Mouse (Mus musculus) limb, embryonic 14.5 days (tissue): ENCODE measurements around the gene Pxt1. TPM values are rescaled to one million over a fixed set of nuclear protein-coding genes. Genes with fewer than 3 reads are reported as not detected.

ENCODE experiments used
- ATAC-seq: fragments of 200-750 bp; cut with Nextera tagmentation; 2 replicates; pipeline ENCODE4 v1.8.0; 2017; ENCODE audit warnings: low read depth, moderate number of reproducible peaks, moderate TSS enrichment; ENCODE audit not compliant: low FRiP score
- DNase-seq: peaks from one replicate; pipeline ENCODE4 v3.0.0-alpha.2; 2015; ENCODE audit warnings: low spot score
- H3K27ac ChIP-seq: fragments of 300-500 bp; sonication (generic); replicated peaks from 2 replicates; pipeline ENCODE4 v1.5.1; 2014; ENCODE audit warnings: low read depth, mild to moderate bottlenecking, low read length, moderate library complexity, mixed read lengths
- H3K27me3 ChIP-seq: fragments of 300-500 bp; sonication (generic); 2 replicates; pipeline ENCODE4 v1.6.1; 2014; ENCODE audit warnings: low read length, mixed read lengths; ENCODE audit not compliant: control insufficient read depth, insufficient read depth
- H3K36me3 ChIP-seq: fragments of 300-500 bp; sonication (generic); 2 replicates; pipeline ENCODE4 v1.6.1; 2014; ENCODE audit warnings: mild to moderate bottlenecking, low read length, moderate library complexity, mixed read lengths; ENCODE audit not compliant: control insufficient read depth, insufficient read depth
- H3K4me1 ChIP-seq: fragments of 300-500 bp; sonication (generic); 2 replicates; pipeline ENCODE4 v1.6.1; 2014; ENCODE audit warnings: antibody characterized with exemption, low read length, mixed read lengths; ENCODE audit not compliant: control insufficient read depth, insufficient read depth
- H3K4me2 ChIP-seq: fragments of 300-500 bp; sonication (generic); replicated peaks from 2 replicates; pipeline ENCODE4 v1.6.1; 2014; ENCODE audit warnings: low read depth, mild to moderate bottlenecking, low read length, moderate library complexity; ENCODE audit not compliant: severe bottlenecking
- H3K4me3 ChIP-seq: fragments of 300-500 bp; sonication (generic); replicated peaks from 2 replicates; pipeline ENCODE4 v1.5.1; 2014; ENCODE audit warnings: low read length
- H3K9ac ChIP-seq: fragments of 300-500 bp; sonication (generic); 2 replicates; pipeline ENCODE4 v1.6.1; 2014; ENCODE audit warnings: mild to moderate bottlenecking, low read depth, low read length, moderate library complexity; ENCODE audit not compliant: severe bottlenecking
- H3K9me3 ChIP-seq: fragments of 300-500 bp; sonication (generic); 2 replicates; pipeline ENCODE4 v1.6.1; 2016; ENCODE audit warnings: low read length; ENCODE audit not compliant: control insufficient read depth
- POLR2A ChIP-seq: fragments of 200-500 bp; IDR thresholded peaks from 2 replicates; pipeline ENCODE4 v1.8.0; 2012; ENCODE audit warnings: inconsistent platforms, mild to moderate bottlenecking, moderate library complexity, borderline replicate concordance; ENCODE audit not compliant: insufficient read depth, insufficient read length; ENCODE audit errors: extremely low read depth
- WGBS: fragments of 180-500 bp; shearing (Covaris S2); extraction: QIAGEN DNeasy Blood & Tissue Kit; methylation state at CpG from one replicate; pipeline ENCODE4 v1.1.7; 2014; 5-methylcytosine and 5-hydroxymethylcytosine counted together
- polyA plus RNA-seq, 2 experiments: library from polyadenylated mRNA; depleted of rRNA in 1 of 2; stranded (reverse) in 1 of 2; unstranded in 1 of 2; fragments of >200 nt; fragmentation: Nextera tagmentation in 1 of 2; extraction: Ambion mirVana in 1 of 2; gene quantifications; 2 replicates each; pipeline versions ENCODE4 v1.2.1 to v1.2.3; 2012 to 2014

Pxt1 gene
- polyA plus RNA-seq, 2 experiments: 0.20 TPM; not detected in 1

- Histone ChIP-seq H3K4me3 (no peak overlapping the region), H3K4me1 (peaks cover 5% of the 10 kb centered on the region), H3K36me3 (no peaks in the 10 kb centered on the region), H3K4me2 (no peak overlapping the region), H3K27me3 (no peaks in the 10 kb centered on the region), H3K9ac (no peak overlapping the region), H3K27ac (no peak overlapping the region), H3K9me3 (peaks cover 5% of the 10 kb centered on the region; the same call in 1 of the 2 replicates)
- WGBS: 92% methylated on average over 19 of the region's 19 CpGs
- DNase-seq (no peak), ATAC-seq (no peak)
- no peak for TF ChIP-seq POLR2A
Measured at GRCm38 (mm10) chr17:28947011-28947939, 3.6 kb upstream of the Pxt1 start.

DNA sequence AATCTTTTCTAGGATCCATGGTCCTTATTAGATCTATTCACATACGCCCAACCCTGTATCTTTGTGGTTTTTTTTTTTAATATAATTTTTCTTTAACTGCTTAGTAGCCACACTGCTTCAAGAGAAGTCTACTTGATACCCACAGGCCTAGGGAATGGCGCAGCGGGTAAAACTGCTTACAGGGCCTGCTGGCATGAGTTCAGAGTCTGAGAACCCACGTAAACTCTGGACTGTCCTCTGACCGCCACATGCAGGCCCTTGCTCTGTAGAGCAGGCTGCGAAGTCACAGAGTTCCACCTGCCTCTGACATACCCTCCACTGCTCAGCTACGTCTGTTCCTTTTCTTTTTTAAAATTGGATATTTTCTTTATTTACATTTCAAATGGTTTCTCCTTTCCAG, 841 bp upstream of the Pxt1 start:
- no peak overlapping the region for H3K4me2 ChIP-seq
- WGBS: 91% methylated on average over 7 of the region's 7 CpGs
- no peaks in the 10 kb centered on the region for H3K27me3 ChIP-seq
- no peak for ATAC-seq
- H3K4me1 ChIP-seq: no peaks in the 10 kb centered on the region
- H3K4me3 ChIP-seq: no peak overlapping the region
- H3K9me3 ChIP-seq: peaks cover 5% of the 10 kb centered on the region; the same call in 1 of the 2 replicates
- no peaks in the 10 kb centered on the region for H3K36me3 ChIP-seq
- no peak overlapping the region for H3K27ac ChIP-seq
- no peak for DNase-seq
- TF ChIP-seq POLR2A: no peak
- no peak overlapping the region for H3K9ac ChIP-seq

DNA sequence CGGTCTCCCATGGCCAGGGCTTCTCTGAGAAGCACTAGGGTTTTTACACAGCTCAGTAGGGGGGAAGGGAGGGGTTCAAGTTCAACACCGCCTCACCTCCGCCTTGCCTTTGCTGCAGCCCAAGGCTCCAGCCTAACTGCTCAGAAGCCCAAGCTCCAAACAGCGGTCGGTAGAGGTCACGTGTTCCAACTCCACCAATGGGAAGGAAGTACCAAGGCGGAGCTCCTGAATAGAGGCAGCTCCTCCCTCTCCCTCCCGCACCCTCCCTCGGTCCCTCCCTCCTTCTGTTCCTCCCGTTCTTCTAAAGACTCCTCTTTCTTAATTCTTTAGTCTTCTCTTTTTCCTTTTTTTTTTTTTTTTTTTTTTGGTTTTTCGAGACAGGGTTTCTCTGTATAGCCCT, 1.5 kb downstream of the Pxt1 start:
- no peak for DNase-seq
- 76% methylated on average over 10 of the region's 11 CpGs for WGBS
- no peak for ATAC-seq
- no peaks in the 10 kb centered on the region for H3K4me1 ChIP-seq
- no peak overlapping the region for H3K4me3 ChIP-seq
- no peaks in the 10 kb centered on the region for H3K36me3 ChIP-seq
- H3K27ac ChIP-seq: no peak overlapping the region
- TF ChIP-seq POLR2A: no peak
- no peaks in the 10 kb centered on the region for H3K9me3 ChIP-seq
- no peak overlapping the region for H3K4me2 ChIP-seq
- no peaks in the 10 kb centered on the region for H3K27me3 ChIP-seq
- no peak overlapping the region for H3K9ac ChIP-seq

DNA sequence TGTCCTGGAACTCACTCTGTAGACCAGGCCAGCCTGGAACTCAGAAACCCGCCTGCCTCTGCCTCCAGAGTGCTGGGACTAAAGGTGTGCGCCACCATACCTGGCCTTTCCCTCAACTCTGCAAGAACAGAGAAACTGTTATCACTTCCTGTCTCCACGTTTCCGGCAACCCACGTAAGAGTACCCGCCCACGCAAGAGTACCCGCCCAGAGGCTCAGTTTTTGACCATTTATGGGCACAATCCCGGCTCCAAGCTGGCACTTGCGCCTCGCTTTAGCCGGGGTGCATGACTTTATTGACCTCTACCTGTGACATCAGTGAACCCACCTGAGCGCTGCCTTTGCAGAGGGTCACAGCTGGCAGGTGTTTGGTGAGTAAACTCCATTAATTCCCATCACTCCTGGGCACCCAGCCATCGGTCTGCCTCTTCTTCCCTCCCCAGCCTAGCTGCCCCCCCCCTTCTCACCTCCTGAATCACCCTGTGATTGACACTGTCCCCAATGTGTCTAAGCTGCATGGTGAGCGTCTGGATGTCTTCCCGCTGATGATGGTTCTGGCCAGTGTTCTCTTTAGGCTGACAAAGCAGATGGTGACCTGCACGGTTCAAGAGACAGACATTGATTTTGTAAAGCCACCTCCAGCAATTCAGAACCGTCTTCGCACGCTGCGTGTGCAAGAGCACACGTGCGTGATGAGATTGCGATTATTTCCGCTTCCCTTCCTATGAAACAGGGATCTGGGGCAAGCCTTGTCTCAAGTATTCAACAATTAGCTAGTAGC, 2.7 kb downstream of the Pxt1 start:
- no peak for TF ChIP-seq POLR2A
- Histone ChIP-seq H3K27ac (no peak overlapping the region), H3K4me2 (no peak overlapping the region), H3K27me3 (no peaks in the 10 kb centered on the region), H3K36me3 (no peaks in the 10 kb centered on the region), H3K9ac (no peak overlapping the region), H3K4me1 (no peaks in the 10 kb centered on the region), H3K4me3 (no peak overlapping the region), H3K9me3 (no peaks in the 10 kb centered on the region)
- ATAC-seq (no peak), DNase-seq (no peak)
- WGBS: 92% methylated on average over 25 of the region's 25 CpGs

- DNase-seq: no peak
- no peak overlapping the region for H3K27ac ChIP-seq
Measured at GRCm38 (mm10) chr17:28936622-28937345, 6.9 kb downstream of the Pxt1 start.

More at GRCm38 (mm10) chr17:28936622-28937345, 6.9 kb downstream of the Pxt1 start:
- 82% methylated on average over 10 of the region's 10 CpGs for WGBS
- no peak overlapping the region for H3K9ac ChIP-seq
- TF ChIP-seq POLR2A: no peak
- no peak overlapping the region for H3K4me3 ChIP-seq
- ATAC-seq: no peak
- no peaks in the 10 kb centered on the region for H3K9me3 ChIP-seq
- H3K4me1 ChIP-seq: no peaks in the 10 kb centered on the region
- H3K27me3 ChIP-seq: no peaks in the 10 kb centered on the region
- H3K4me2 ChIP-seq: no peak overlapping the region
- no peaks in the 10 kb centered on the region for H3K36me3 ChIP-seq
